Mouse (Mus musculus) bone marrow, adult 2 months (tissue): ENCODE measurements around the gene Mansc1.

Experiments used
- CTCF ChIP-seq: fragments of 200-500 bp; IDR thresholded peaks from 2 replicates; pipeline ENCODE4 v1.5.1; 2011; ENCODE audit warnings: low read length, control low read depth; ENCODE audit not compliant: control insufficient read depth, insufficient read depth
- POLR2A ChIP-seq: fragments of 200-500 bp; IDR thresholded peaks from 2 replicates; pipeline ENCODE4 v1.6.1; 2011; ENCODE audit warnings: low read depth, mild to moderate bottlenecking, control low read depth, low read length, borderline replicate concordance; ENCODE audit not compliant: control insufficient read depth

DNA sequence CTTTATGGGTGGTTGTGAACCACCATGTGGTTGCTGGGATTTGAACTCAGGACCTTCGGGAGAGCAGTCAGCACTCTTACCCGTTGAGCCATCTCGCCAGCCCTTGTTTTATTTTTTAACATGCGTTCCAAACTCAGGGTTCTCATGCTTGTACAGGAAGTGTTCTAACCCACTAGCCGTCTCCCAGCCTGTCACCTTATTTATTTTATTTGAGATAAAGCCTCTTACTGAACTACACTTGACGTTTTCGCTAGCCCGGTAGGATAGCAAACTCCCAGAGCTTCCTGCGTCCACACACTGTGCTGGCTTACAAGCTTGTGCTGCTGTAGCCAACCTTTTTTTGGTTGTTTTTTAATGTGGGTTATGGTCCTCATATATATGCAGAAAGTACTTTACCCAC is 33.5 kb upstream of the Mansc1 start:
- TF ChIP-seq CTCF (no peak), POLR2A (no peak)
